Mouse (Mus musculus): ENCODE results near the gene Gm17482. TPM values are rescaled to one million over a fixed set of nuclear protein-coding genes. Genes with fewer than 3 reads are reported as not detected.

Gm17482 gene
- polyA plus RNA-seq, 1 experiment: not detected

- no peaks in the 10 kb centered on the region for H3K4me1 ChIP-seq (ENCODE audit: control insufficient read depth, insufficient read depth, low read length)
- no peak for TF ChIP-seq POLR2A (IDR thresholded peaks at IDR 0.05; ENCODE audit: insufficient read depth, low read length)
- TF ChIP-seq EP300 (IDR thresholded peaks at IDR 0.05; ENCODE audit: insufficient read depth, low read depth, low read length): no peak
- TF ChIP-seq CTCF (IDR thresholded peaks at IDR 0.05; ENCODE audit: low read depth, low read length): no peak
- H3K9me3 ChIP-seq (replicated peaks; ENCODE audit: control insufficient read depth, insufficient read depth, low read length, poor library complexity, severe bottlenecking): no peaks in the 10 kb centered on the region
- no peak overlapping the region for H3K27ac ChIP-seq (ENCODE audit: insufficient read depth, low read length)
- H3K36me3 ChIP-seq (ENCODE audit: control insufficient read depth, insufficient read depth, low read length, poor library complexity, severe bottlenecking): no peaks in the 10 kb centered on the region
- H3K27me3 ChIP-seq (ENCODE audit: control insufficient read depth, insufficient read depth, low read length, poor library complexity, severe bottlenecking): no peaks in the 10 kb centered on the region
- no peak overlapping the region for H3K4me3 ChIP-seq (ENCODE audit: low read depth, low read length)
- no peak overlapping the region for H3K9ac ChIP-seq (ENCODE audit: low read depth, poor library complexity, severe bottlenecking)
These were observed 63.9 kb downstream of the Gm17482 start for GRCm38 (mm10) chr6:115291068-115291467.

- Histone ChIP-seq H3K4me3 (ENCODE audit: low read depth, low read length) (no peak overlapping the region), H3K9ac (ENCODE audit: low read depth, poor library complexity, severe bottlenecking) (no peak overlapping the region)
- TF ChIP-seq POLR2A (IDR thresholded peaks at IDR 0.05; ENCODE audit: insufficient read depth, low read length) (no peak), EP300 (IDR thresholded peaks at IDR 0.05; ENCODE audit: insufficient read depth, low read depth, low read length) (no peak), CTCF (IDR thresholded peaks at IDR 0.05; ENCODE audit: low read depth, low read length) (no peak)
These were observed 64.7 kb downstream of the Gm17482 start for GRCm38 (mm10) chr6:115291823-115292222.

GRCm38 (mm10) chr6:115292621-115293020, 65.5 kb downstream of the Gm17482 start:
- no peak for TF ChIP-seq CTCF (IDR thresholded peaks at IDR 0.05; ENCODE audit: low read depth, low read length)
- TF ChIP-seq POLR2A (IDR thresholded peaks at IDR 0.05; ENCODE audit: insufficient read depth, low read length): no peak
- TF ChIP-seq EP300 (IDR thresholded peaks at IDR 0.05; ENCODE audit: insufficient read depth, low read depth, low read length): no peak
- H3K36me3 ChIP-seq (ENCODE audit: control insufficient read depth, insufficient read depth, low read length, poor library complexity, severe bottlenecking): no peaks in the 10 kb centered on the region
- no peaks in the 10 kb centered on the region; the same call in 1 of the 2 replicates for H3K27me3 ChIP-seq (ENCODE audit: control insufficient read depth, insufficient read depth, low read length, poor library complexity, severe bottlenecking)
- no peak overlapping the region for H3K27ac ChIP-seq (ENCODE audit: insufficient read depth, low read length)
- H3K9ac ChIP-seq (ENCODE audit: low read depth, poor library complexity, severe bottlenecking): no peak overlapping the region
- H3K4me1 ChIP-seq (ENCODE audit: control insufficient read depth, insufficient read depth, low read length): no peaks in the 10 kb centered on the region
- no peak overlapping the region for H3K4me3 ChIP-seq (ENCODE audit: low read depth, low read length)
- no peaks in the 10 kb centered on the region for H3K9me3 ChIP-seq (replicated peaks; ENCODE audit: control insufficient read depth, insufficient read depth, low read length, poor library complexity, severe bottlenecking)

More at GRCm38 (mm10) chr6:115291823-115292222, 64.7 kb downstream of the Gm17482 start:
- Histone ChIP-seq H3K4me1 (ENCODE audit: control insufficient read depth, insufficient read depth, low read length) (no peaks in the 10 kb centered on the region), H3K27me3 (ENCODE audit: control insufficient read depth, insufficient read depth, low read length, poor library complexity, severe bottlenecking) (no peaks in the 10 kb centered on the region; the same call in 1 of the 2 replicates), H3K27ac (ENCODE audit: insufficient read depth, low read length) (no peak overlapping the region), H3K36me3 (ENCODE audit: control insufficient read depth, insufficient read depth, low read length, poor library complexity, severe bottlenecking) (no peaks in the 10 kb centered on the region), H3K9me3 (replicated peaks; ENCODE audit: control insufficient read depth, insufficient read depth, low read length, poor library complexity, severe bottlenecking) (no peaks in the 10 kb centered on the region)

- H3K4me1 ChIP-seq (ENCODE audit: control insufficient read depth, insufficient read depth, low read length): no peaks in the 10 kb centered on the region
- H3K9ac ChIP-seq (ENCODE audit: low read depth, poor library complexity, severe bottlenecking): no peak overlapping the region
- H3K36me3 ChIP-seq (ENCODE audit: control insufficient read depth, insufficient read depth, low read length, poor library complexity, severe bottlenecking): no peaks in the 10 kb centered on the region
- TF ChIP-seq POLR2A (IDR thresholded peaks at IDR 0.05; ENCODE audit: insufficient read depth, low read length) (no peak), CTCF (IDR thresholded peaks at IDR 0.05; ENCODE audit: low read depth, low read length) (no peak), EP300 (IDR thresholded peaks at IDR 0.05; ENCODE audit: insufficient read depth, low read depth, low read length) (no peak)
- H3K27me3 ChIP-seq (ENCODE audit: control insufficient read depth, insufficient read depth, low read length, poor library complexity, severe bottlenecking): no peaks in the 10 kb centered on the region; the same call in 1 of the 2 replicates
- H3K27ac ChIP-seq (ENCODE audit: insufficient read depth, low read length): no peak overlapping the region
- H3K9me3 ChIP-seq (replicated peaks; ENCODE audit: control insufficient read depth, insufficient read depth, low read length, poor library complexity, severe bottlenecking): no peaks in the 10 kb centered on the region
- H3K4me3 ChIP-seq (ENCODE audit: low read depth, low read length): no peak overlapping the region
These were observed 66.7 kb downstream of the Gm17482 start for GRCm38 (mm10) chr6:115293877-115294276.

- H3K4me1 ChIP-seq (ENCODE audit: control insufficient read depth, insufficient read depth, low read length): no peaks in the 10 kb centered on the region
These were observed 80.0 kb downstream of the Gm17482 start for GRCm38 (mm10) chr6:115307134-115307533.

More at GRCm38 (mm10) chr6:115307134-115307533, 80.0 kb downstream of the Gm17482 start:
- no peak overlapping the region for H3K9ac ChIP-seq (ENCODE audit: low read depth, poor library complexity, severe bottlenecking)
- no peaks in the 10 kb centered on the region for H3K9me3 ChIP-seq (replicated peaks; ENCODE audit: control insufficient read depth, insufficient read depth, low read length, poor library complexity, severe bottlenecking)
- H3K27me3 ChIP-seq (ENCODE audit: control insufficient read depth, insufficient read depth, low read length, poor library complexity, severe bottlenecking): no peaks in the 10 kb centered on the region
- no peak overlapping the region for H3K4me3 ChIP-seq (ENCODE audit: low read depth, low read length)
- H3K36me3 ChIP-seq (ENCODE audit: control insufficient read depth, insufficient read depth, low read length, poor library complexity, severe bottlenecking): no peaks in the 10 kb centered on the region
- no peak overlapping the region for H3K27ac ChIP-seq (ENCODE audit: insufficient read depth, low read length)
- no peak for TF ChIP-seq CTCF (IDR thresholded peaks at IDR 0.05; ENCODE audit: low read depth, low read length)
- no peak for TF ChIP-seq EP300 (IDR thresholded peaks at IDR 0.05; ENCODE audit: insufficient read depth, low read depth, low read length)
- TF ChIP-seq POLR2A (IDR thresholded peaks at IDR 0.05; ENCODE audit: insufficient read depth, low read length): no peak

Other genes starting within 250 kb of the Gm17482 start
- 58.2 and 60.3 TPM in 2 replicates for gene Tamm41, start 189.5 kb upstream of the Gm17482 start, polyA plus RNA-seq (2011; ENCODE audit: insufficient read depth, insufficient read length, low read depth, missing spikeins)
- gene Syn2, start 92.4 kb upstream of the Gm17482 start, polyA plus RNA-seq (2011; ENCODE audit: insufficient read depth, insufficient read length, low read depth, missing spikeins): 0.47 and 0.55 TPM in 2 replicates
- not detected in 2 replicates for gene Timp4, start 24.9 kb downstream of the Gm17482 start, polyA plus RNA-seq (2011; ENCODE audit: insufficient read depth, insufficient read length, low read depth, missing spikeins)
- gene Pparg, start 133.6 kb downstream of the Gm17482 start, polyA plus RNA-seq (2011; ENCODE audit: insufficient read depth, insufficient read length, low read depth, missing spikeins): 1.1 TPM in 1 of 2 replicates, not detected in the other